Mouse (Mus musculus) intestine, embryonic 16.5 days (tissue): ENCODE measurements around the gene Fdx1. TPM values are rescaled to one million over a fixed set of nuclear protein-coding genes. Genes with fewer than 3 reads are reported as not detected.

Experiments
- ATAC-seq: fragments of 200-750 bp; cut with Nextera tagmentation; 2 replicates; pipeline ENCODE4 v1.8.0; 2017; ENCODE audit warnings: moderate TSS enrichment, moderate library complexity
- H3K27ac ChIP-seq: fragments of 300-500 bp; sonication (generic); 2 replicates; pipeline ENCODE4 v1.5.1; 2014; ENCODE audit warnings: mild to moderate bottlenecking, low read length
- H3K27me3 ChIP-seq: fragments of 300-500 bp; sonication (generic); replicated peaks from 2 replicates; pipeline ENCODE4 v1.6.1; 2014; ENCODE audit warnings: low read length, control low read depth, mixed read lengths; ENCODE audit not compliant: control insufficient read depth, insufficient read depth
- H3K36me3 ChIP-seq: fragments of 300-500 bp; sonication (generic); 2 replicates; pipeline ENCODE4 v1.6.1; 2014; ENCODE audit warnings: low read length, control low read depth; ENCODE audit not compliant: control insufficient read depth, insufficient read depth
- H3K4me1 ChIP-seq: fragments of 300-500 bp; sonication (generic); 2 replicates; pipeline ENCODE4 v1.6.1; 2014; ENCODE audit warnings: low read length, control low read depth, mixed read lengths; ENCODE audit not compliant: control insufficient read depth, insufficient read depth
- H3K4me2 ChIP-seq: fragments of 300-500 bp; sonication (generic); 2 replicates; pipeline ENCODE4 v1.6.1; 2014; ENCODE audit warnings: low read depth, low read length, control low read depth
- H3K4me3 ChIP-seq: fragments of 300-500 bp; sonication (generic); 2 replicates; pipeline ENCODE4 v1.5.1; 2014; ENCODE audit warnings: mild to moderate bottlenecking, low read length
- H3K9ac ChIP-seq: fragments of 300-500 bp; sonication (generic); 2 replicates; pipeline ENCODE4 v1.6.1; 2014; ENCODE audit warnings: low read depth, low read length
- H3K9me3 ChIP-seq: fragments of 300-500 bp; sonication (generic); 2 replicates; pipeline ENCODE4 v1.6.1; 2016; ENCODE audit warnings: low read length, control low read depth; ENCODE audit not compliant: control insufficient read depth
- WGBS: fragments of 180-500 bp; shearing (Covaris S2); extraction: QIAGEN DNeasy Blood & Tissue Kit; methylation state at CpG from one replicate; pipeline ENCODE4 v1.1.7; 2014; 5-methylcytosine and 5-hydroxymethylcytosine counted together
- polyA plus RNA-seq: library from polyadenylated mRNA; unstranded; fragments of >200 nt; fragmentation: Nextera tagmentation; extraction: Ambion mirVana; gene quantifications from 2 replicates; pipeline ENCODE4 v1.2.1, GENCODE M21; 2015

Fdx1 gene
- 81.3 and 85.7 TPM in 2 replicates for polyA plus RNA-seq

DNA sequence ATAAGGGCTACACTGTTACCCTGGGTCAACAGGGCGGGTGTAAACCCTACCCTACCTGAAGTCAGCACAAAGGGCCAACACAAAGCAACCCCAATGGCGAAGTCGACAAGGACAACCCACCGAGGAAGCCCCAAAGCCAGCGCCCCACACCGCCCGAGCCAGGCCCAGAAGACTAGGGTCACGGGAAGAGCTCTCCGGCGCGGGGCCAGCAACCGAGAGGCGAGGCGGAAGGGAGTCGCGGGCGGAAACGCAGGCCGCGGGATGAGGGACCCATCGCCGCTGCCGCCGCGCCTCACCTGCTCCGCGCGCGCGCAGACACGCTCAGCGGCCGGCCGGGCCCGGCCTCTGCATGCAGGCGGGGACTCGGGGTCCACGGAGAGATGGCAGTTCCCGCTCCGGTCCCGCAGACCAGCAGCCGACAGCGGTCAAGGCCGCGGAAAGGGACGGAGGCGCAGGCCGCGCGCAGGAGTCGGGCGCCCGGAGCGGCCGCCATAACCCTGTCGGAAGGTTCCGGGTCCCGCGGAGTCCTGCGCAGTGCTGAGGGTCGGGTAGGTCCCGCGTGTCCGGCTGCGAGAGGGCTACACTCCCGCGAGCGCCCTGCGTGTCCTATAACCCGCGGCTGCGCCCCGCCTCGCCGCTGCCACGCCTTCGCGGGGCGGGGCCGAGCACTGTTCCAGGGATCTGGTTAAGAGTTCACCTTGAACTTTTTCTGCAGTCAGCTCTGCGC is at the start of gene Fdx1:
Gene Fdx1, minus strand, starts transcription at position 582 of the 727 bp plus-strand sequence.
- H3K27me3 ChIP-seq: no peaks in the 10 kb centered on the region
- H3K27ac ChIP-seq: peak within 1 kb of the TSS; percentile 82
- under 1% methylated on average over 78 of the region's 81 CpGs for whole genome bisulfite sequencing
- no peaks in the 10 kb centered on the region for H3K9me3 ChIP-seq
- peak within 1 kb of the TSS; percentile 88 for H3K4me3 ChIP-seq
- H3K4me1 ChIP-seq: peaks cover 12% of the 10 kb centered on the region; the same call in 1 of the 2 replicates
- H3K36me3 ChIP-seq: no peaks in the 10 kb centered on the region
- H3K4me2 ChIP-seq: peak within 1 kb of the TSS; percentile 74
- peak within 1 kb of the TSS; percentile 89 for H3K9ac ChIP-seq
- ATAC-seq: peak; percentile 97

DNA sequence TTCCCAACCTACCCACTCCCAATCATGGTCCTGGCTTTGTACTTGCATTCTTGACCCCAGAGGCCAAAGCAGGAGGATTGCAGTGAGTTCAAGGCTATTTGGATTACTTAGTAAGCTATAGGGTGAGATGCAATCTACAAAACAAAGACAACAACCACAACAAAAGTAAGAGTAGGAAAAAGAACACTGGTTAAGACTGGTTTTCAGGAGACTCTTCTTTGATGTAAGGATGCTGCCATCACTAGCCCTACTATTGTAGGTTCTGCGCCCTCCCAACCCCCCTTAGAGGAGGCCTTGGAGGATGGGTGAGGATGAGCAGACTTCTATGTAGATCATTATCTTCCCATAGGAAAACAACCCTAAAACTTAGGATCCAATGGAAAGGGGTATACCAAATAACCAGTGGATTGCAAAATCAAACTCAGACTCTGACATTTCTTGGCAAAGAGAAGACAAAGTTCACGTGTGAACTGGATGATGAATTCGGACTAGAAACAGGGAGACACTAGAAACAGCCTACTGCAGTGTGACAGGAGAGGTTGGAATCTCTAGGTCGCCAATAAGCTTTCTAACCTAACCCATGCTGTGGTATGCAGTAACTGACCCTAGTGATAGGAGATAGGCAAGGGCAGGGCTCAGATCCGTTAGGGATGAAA is 49.6 kb upstream of the Fdx1 start:
- Histone ChIP-seq H3K4me1 (no peaks in the 10 kb centered on the region), H3K9me3 (no peaks in the 10 kb centered on the region), H3K27ac (no peak overlapping the region), H3K36me3 (no peaks in the 10 kb centered on the region), H3K4me3 (no peak overlapping the region), H3K9ac (no peak overlapping the region), H3K4me2 (no peak overlapping the region), H3K27me3 (no peaks in the 10 kb centered on the region)
- WGBS: 80% methylated on average over 5 of the region's 5 CpGs
- no peak for ATAC-seq

GRCm38 (mm10) chr9:52012311-52012710 is 49.0 kb upstream of the Fdx1 start:
- H3K36me3 ChIP-seq: no peaks in the 10 kb centered on the region
- no peak for ATAC-seq
- H3K27me3 ChIP-seq: no peaks in the 10 kb centered on the region; the same call in 1 of the 2 replicates
- H3K4me3 ChIP-seq: no peak overlapping the region
- H3K9me3 ChIP-seq: no peaks in the 10 kb centered on the region
- WGBS: 92% methylated on average over 1 of the region's 1 CpGs
- no peak overlapping the region for H3K4me2 ChIP-seq
- H3K9ac ChIP-seq: no peak overlapping the region
- no peaks in the 10 kb centered on the region for H3K4me1 ChIP-seq
- no peak overlapping the region for H3K27ac ChIP-seq

DNA sequence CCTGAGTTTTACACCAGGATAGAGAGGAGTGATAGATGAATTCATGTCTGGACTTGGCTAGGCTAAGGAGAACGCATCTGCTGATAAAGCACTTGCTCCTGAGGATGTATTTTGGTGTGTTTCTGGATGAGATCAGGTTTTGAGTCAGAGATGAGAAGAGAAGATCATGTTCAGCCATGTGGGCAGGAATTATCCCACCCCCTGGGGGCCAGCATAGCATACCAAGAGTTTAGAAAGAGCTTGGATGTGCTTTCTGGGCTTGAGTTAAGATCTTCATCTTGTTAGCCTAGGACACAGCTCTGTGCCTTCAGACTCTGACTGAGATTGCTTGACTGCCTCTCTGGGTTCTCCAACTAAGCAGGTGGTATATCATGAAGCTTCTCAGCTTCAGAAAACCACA is 45.2 kb upstream of the Fdx1 start:
- H3K27ac ChIP-seq: no peak overlapping the region
- ATAC-seq: no peak
- H3K4me3 ChIP-seq: no peak overlapping the region
- WGBS: 70% methylated on average over 1 of the region's 1 CpGs
- no peak overlapping the region for H3K4me2 ChIP-seq
- peaks cover 2% of the 10 kb centered on the region; the same call in 1 of the 2 replicates for H3K4me1 ChIP-seq
- H3K9ac ChIP-seq: no peak overlapping the region
- no peaks in the 10 kb centered on the region for H3K9me3 ChIP-seq
- H3K27me3 ChIP-seq: peaks cover 2% of the 10 kb centered on the region; the same call in 1 of the 2 replicates
- H3K36me3 ChIP-seq: no peaks in the 10 kb centered on the region

DNA sequence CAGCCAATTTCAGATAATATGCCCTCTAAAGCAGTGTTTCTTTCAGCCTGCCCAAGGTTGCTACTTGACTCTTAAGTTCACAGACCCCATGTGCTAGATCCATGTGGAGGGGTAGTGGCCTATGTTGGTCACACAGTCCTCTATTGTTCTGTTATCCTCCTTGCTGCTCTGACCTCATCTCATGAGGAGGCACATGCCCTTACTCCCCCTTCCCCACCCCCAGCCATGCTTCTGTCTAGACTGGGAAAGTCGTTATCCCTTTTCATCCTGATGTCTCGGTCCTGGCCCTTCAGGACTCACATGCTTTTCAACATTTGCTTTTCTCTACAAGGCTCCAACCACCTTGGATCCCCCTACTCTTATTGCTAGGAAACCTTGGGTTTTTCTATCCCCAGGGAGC is 44.0 kb upstream of the Fdx1 start:
- Histone ChIP-seq H3K4me1 (peaks cover 3% of the 10 kb centered on the region; the same call in 1 of the 2 replicates), H3K9ac (no peak overlapping the region), H3K4me3 (no peak overlapping the region), H3K4me2 (no peak overlapping the region), H3K27me3 (peaks cover 2% of the 10 kb centered on the region; the same call in 1 of the 2 replicates), H3K27ac (no peak overlapping the region), H3K9me3 (no peaks in the 10 kb centered on the region), H3K36me3 (no peaks in the 10 kb centered on the region)
- ATAC-seq: no peak
- WGBS: 49% methylated on average over 2 of the region's 2 CpGs

- no peak for ATAC-seq
- H3K4me1 ChIP-seq: peaks cover 3% of the 10 kb centered on the region; the same call in 1 of the 2 replicates
- no peaks in the 10 kb centered on the region for H3K9me3 ChIP-seq
- no peak overlapping the region for H3K9ac ChIP-seq
- peaks cover 2% of the 10 kb centered on the region; the same call in 1 of the 2 replicates for H3K27me3 ChIP-seq
- H3K27ac ChIP-seq: no peak overlapping the region
- WGBS: 29% methylated on average over 4 of the region's 4 CpGs
- H3K4me2 ChIP-seq: no peak overlapping the region
- no peaks in the 10 kb centered on the region for H3K36me3 ChIP-seq
- H3K4me3 ChIP-seq: no peak overlapping the region
Measured at GRCm38 (mm10) chr9:52003501-52003900, 40.1 kb upstream of the Fdx1 start.

DNA sequence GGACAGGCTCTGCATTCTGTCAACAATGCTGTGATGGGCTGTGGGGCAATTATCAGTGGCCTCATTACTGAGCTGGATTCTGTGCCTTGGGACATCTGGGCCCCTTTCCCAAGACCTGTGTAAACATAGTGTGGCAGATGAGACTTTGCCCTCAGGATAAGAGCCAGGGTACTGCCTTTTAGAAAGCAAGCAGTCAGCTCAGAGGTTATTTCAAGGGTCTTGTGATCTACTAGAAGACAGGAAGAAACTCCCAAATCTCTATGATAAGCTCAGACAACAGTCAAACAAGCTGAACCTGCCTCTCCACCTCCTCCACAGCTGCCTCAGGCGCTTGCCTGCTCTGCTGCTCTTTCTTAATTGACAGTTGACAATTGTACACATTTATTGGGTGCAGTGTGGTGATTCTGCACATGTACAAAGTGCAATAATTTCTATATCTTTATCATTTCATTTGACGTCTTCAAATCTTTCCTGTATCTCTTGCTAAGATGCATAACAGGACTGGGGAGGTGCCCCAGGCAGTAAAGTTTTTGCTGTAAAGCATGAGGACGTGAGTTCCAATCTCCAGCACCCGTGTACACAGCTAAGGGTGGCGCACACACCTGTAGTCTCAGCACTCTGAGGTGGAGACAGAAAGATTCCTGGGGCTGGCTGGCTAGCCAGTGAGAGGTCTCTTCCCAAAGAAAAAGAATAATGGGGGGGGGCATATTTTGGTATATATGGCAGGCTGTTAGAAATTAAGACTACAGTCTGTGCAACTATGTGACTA is 32.2 kb upstream of the Fdx1 start:
- H3K4me3 ChIP-seq: no peak overlapping the region
- WGBS: 48% methylated on average over 5 of the region's 5 CpGs
- H3K4me1 ChIP-seq: 0 out of 2 replicates have a peak, but pooled peaks cover 7% of the 10 kb centered on the region
- H3K9me3 ChIP-seq: peaks cover 2% of the 10 kb centered on the region; the same call in 1 of the 2 replicates
- no peak overlapping the region for H3K9ac ChIP-seq
- peak; percentile 98 for ATAC-seq
- H3K4me2 ChIP-seq: peak overlapping the region; percentile 10; the same call in 1 of the 2 replicates
- no peaks in the 10 kb centered on the region for H3K36me3 ChIP-seq
- H3K27me3 ChIP-seq: no peaks in the 10 kb centered on the region
- H3K27ac ChIP-seq: peak overlapping the region; percentile 51; the same call in 1 of the 2 replicates

- 58% methylated on average over 5 of the region's 5 CpGs for WGBS
- Histone ChIP-seq H3K27ac (peak overlapping the region; percentile 48; the same call in 1 of the 2 replicates), H3K4me1 (0 out of 2 replicates have a peak, but pooled peaks cover 7% of the 10 kb centered on the region), H3K36me3 (no peaks in the 10 kb centered on the region), H3K9ac (no peak overlapping the region), H3K4me3 (no peak overlapping the region), H3K27me3 (no peaks in the 10 kb centered on the region), H3K9me3 (peaks cover 2% of the 10 kb centered on the region; the same call in 1 of the 2 replicates), H3K4me2 (no peak overlapping the region; the same call in 1 of the 2 replicates)
- ATAC-seq: peak; percentile 49
Measured at GRCm38 (mm10) chr9:51994636-51995260, 31.4 kb upstream of the Fdx1 start.
